Comparison of ENCODE assay signal across 8 mouse cellular contexts in genomic region chr9:20951441-20951840, GRCm38 (mm10). TPM values are rescaled to one million over a fixed set of nuclear protein-coding genes. Genes with fewer than 3 reads are reported as not detected.
DNase-seq lines count a peak whose midpoint lies in the region; ATAC-seq and TF ChIP-seq lines count a peak whose summit lies in the region.

No protein-coding gene starts in this region.

- intact Hi-C loops in left cerebral cortex, adult 2 months (cut with DNase I), result no loop called here

- peak overlapping the region; percentile 96 for H3K4me2 ChIP-seq in intestine, embryonic 14.5 days (ENCODE audit: low read length)
- H3K4me2 ChIP-seq in liver, embryonic 16.5 days (ENCODE audit: low read depth, low read length), result peak overlapping the region; percentile 79

- peak overlapping the region; percentile 89 for H3K4me3 ChIP-seq in left cerebral cortex, adult 2 months
- peak overlapping the region; percentile 92 for H3K4me3 ChIP-seq in intestine, embryonic 14.5 days (ENCODE audit: low read depth, low read length)
- H3K4me3 ChIP-seq in liver, embryonic 16.5 days (ENCODE audit: low read depth, low read length), result peak overlapping the region; percentile 85

- no peak overlapping the region for H3K27ac ChIP-seq in left cerebral cortex, adult 2 months
- peak overlapping the region; percentile 84 for H3K27ac ChIP-seq in intestine, embryonic 14.5 days (ENCODE audit: low read depth)
- peak overlapping the region; percentile 93 for H3K27ac ChIP-seq in liver, embryonic 16.5 days (ENCODE audit: low read length)

- no peak for ATAC-seq in intestine, embryonic 14.5 days (replicated peaks; ENCODE audit: low FRiP score, low TSS enrichment, low read depth)
- ATAC-seq in liver, embryonic 16.5 days (ENCODE audit: low read depth), result no peak
- ATAC-seq in activated CD4-positive, CD25-positive, alpha-beta regulatory T cell, adult 4 months, result no peak

- H3K9ac ChIP-seq in intestine, embryonic 14.5 days (ENCODE audit: low read length), result peak overlapping the region; percentile 65
- H3K9ac ChIP-seq in liver, embryonic 16.5 days (ENCODE audit: low read depth, low read length), result peak overlapping the region; percentile 89

- no peaks in the 10 kb centered on the region for H3K9me3 ChIP-seq in intestine, embryonic 14.5 days (ENCODE audit: control insufficient read depth, low read length)
- no peaks in the 10 kb centered on the region for H3K9me3 ChIP-seq in liver, embryonic 16.5 days (replicated peaks; ENCODE audit: control insufficient read depth, low read length)

- H3K36me3 ChIP-seq in intestine, embryonic 14.5 days (ENCODE audit: control insufficient read depth, insufficient read depth, low read length), result peaks cover 18% of the 10 kb centered on the region
- H3K36me3 ChIP-seq in liver, embryonic 16.5 days (ENCODE audit: control insufficient read depth, insufficient read depth), result 0 out of 2 replicates have a peak, but pooled peaks cover 3% of the 10 kb centered on the region

- TF ChIP-seq CTCF in left cerebral cortex, adult 2 months (IDR thresholded peaks at IDR 0.05), result no peak

- H3K27me3 ChIP-seq in intestine, embryonic 14.5 days (replicated peaks; ENCODE audit: control insufficient read depth, insufficient read depth, low read length), result no peaks in the 10 kb centered on the region
- no peaks in the 10 kb centered on the region for H3K27me3 ChIP-seq in liver, embryonic 16.5 days (ENCODE audit: control insufficient read depth, insufficient read depth, low read depth, low read length)

- DNase-seq in left cerebral cortex, adult 2 months (ENCODE audit: extremely low spot score in 1 of 2, low spot score in 2 of 2), result peak in 1 of 2 experiments; percentile 29
- DNase-seq in left cerebral cortex, adult 8-10 months (ENCODE audit: low spot score in 2 of 2), result no peak
- DNase-seq in adrenal gland, postnatal 14 days, result peak; percentile 86
- peak; percentile 67 for DNase-seq in fibroblast of lung, adult 2 months (ENCODE audit: low read depth)
- peak; percentile 61 for DNase-seq in intestine, embryonic 14.5 days (ENCODE audit: low spot score)
- peak; percentile 25 for DNase-seq in right cerebral cortex, postnatal 25 days

- 8% methylated on average over 14 of the region's 14 CpGs for WGBS in intestine, embryonic 14.5 days
- 8% methylated on average over 14 of the region's 14 CpGs for WGBS in liver, embryonic 16.5 days (ENCODE audit: insufficient replicate concordance)

- H3K4me1 ChIP-seq in intestine, embryonic 14.5 days (replicated peaks; ENCODE audit: control insufficient read depth, insufficient read depth, low read length), result peaks cover 11% of the 10 kb centered on the region; the same call in 1 of the 2 replicates
- H3K4me1 ChIP-seq in liver, embryonic 16.5 days (ENCODE audit: control insufficient read depth, low read depth, low read length), result peaks cover 50% of the 10 kb centered on the region

RNA-seq across cellular contexts. Expression of gene Dnmt1, which starts 8.2 kb away (rescaled TPM):
- total RNA-seq in left cerebral cortex, adult 2 months (2021), result 10 to 100 TPM; 44.5 to 44.6 TPM
- 10 to 100 TPM; 39.7 to 41.3 (median 40.5) TPM for total RNA-seq in left cerebral cortex, adult 8-10 months (2022)
- total RNA-seq in adrenal gland, postnatal 14 days (2021), result 56.0 and 58.0 TPM in 2 replicates
- polyA plus RNA-seq in intestine, embryonic 14.5 days (2014; fragmentation: Nextera tagmentation; extraction: Ambion mirVana), result 65.4 and 69.9 TPM in 2 replicates
- 53.4 and 55.7 TPM in 2 replicates for polyA plus RNA-seq in liver, embryonic 16.5 days (2015; fragmentation: Nextera tagmentation; extraction: Ambion mirVana)
- 10 to 100 TPM; 51.2 to 52.7 TPM for polyA plus RNA-seq in activated CD4-positive, CD25-positive, alpha-beta regulatory T cell, adult 4 months (2017; shearing (Covaris generic))

RNA-seq across cellular contexts. Expression of gene S1pr2, which starts 25.1 kb away (rescaled TPM):
- total RNA-seq in left cerebral cortex, adult 2 months (2021), result 1 to 10 TPM; 3.2 to 4.4 TPM
- total RNA-seq in left cerebral cortex, adult 8-10 months (2022), result 1 to 10 TPM; 2.0 to 3.4 (median 2.7) TPM
- 9.1 and 11.0 TPM in 2 replicates for total RNA-seq in adrenal gland, postnatal 14 days (2021)
- 31.9 and 35.5 TPM in 2 replicates for polyA plus RNA-seq in intestine, embryonic 14.5 days (2014; fragmentation: Nextera tagmentation; extraction: Ambion mirVana)
- 3.1 and 3.5 TPM in 2 replicates for polyA plus RNA-seq in liver, embryonic 16.5 days (2015; fragmentation: Nextera tagmentation; extraction: Ambion mirVana)
- polyA plus RNA-seq in activated CD4-positive, CD25-positive, alpha-beta regulatory T cell, adult 4 months (2017; shearing (Covaris generic)), result 1 to 10 TPM; 3.2 to 5.0 TPM

RNA-seq across cellular contexts. Expression of gene Mrpl4, which starts 51.1 kb away (rescaled TPM):
- total RNA-seq in left cerebral cortex, adult 2 months (2021), result 10 to 100 TPM; 59.2 to 64.2 TPM
- 10 to 100 TPM; 55.3 to 68.0 (median 56.9) TPM for total RNA-seq in left cerebral cortex, adult 8-10 months (2022)
- total RNA-seq in adrenal gland, postnatal 14 days (2021), result 135 and 144 TPM in 2 replicates
- polyA plus RNA-seq in intestine, embryonic 14.5 days (2014; fragmentation: Nextera tagmentation; extraction: Ambion mirVana), result 151 and 155 TPM in 2 replicates
- polyA plus RNA-seq in liver, embryonic 16.5 days (2015; fragmentation: Nextera tagmentation; extraction: Ambion mirVana), result 58.0 and 59.8 TPM in 2 replicates
- polyA plus RNA-seq in activated CD4-positive, CD25-positive, alpha-beta regulatory T cell, adult 4 months (2017; shearing (Covaris generic)), result 100 to 1,000 TPM; 100 to 103 TPM

RNA-seq across cellular contexts. Expression of gene Eif3g, which starts 53.0 kb away (rescaled TPM):
- 100 to 1,000 TPM; 118 to 122 TPM for total RNA-seq in left cerebral cortex, adult 2 months (2021)
- 100 to 1,000 TPM; 130 to 139 (median 136) TPM for total RNA-seq in left cerebral cortex, adult 8-10 months (2022)
- total RNA-seq in adrenal gland, postnatal 14 days (2021), result 146 and 155 TPM in 2 replicates
- polyA plus RNA-seq in intestine, embryonic 14.5 days (2014; fragmentation: Nextera tagmentation; extraction: Ambion mirVana), result 314 and 315 TPM in 2 replicates
- 149 and 161 TPM in 2 replicates for polyA plus RNA-seq in liver, embryonic 16.5 days (2015; fragmentation: Nextera tagmentation; extraction: Ambion mirVana)
- 100 to 1,000 TPM; 190 to 235 TPM for polyA plus RNA-seq in activated CD4-positive, CD25-positive, alpha-beta regulatory T cell, adult 4 months (2017; shearing (Covaris generic))

Comparison
In these comparisons a context has a peak if more than half of its experiments do, and no peak if none do; other contexts are left out.
1. DNase-seq: peak in adrenal gland, postnatal 14 days (single experiment), fibroblast of lung, adult 2 months (single experiment), intestine, embryonic 14.5 days (single experiment) and right cerebral cortex, postnatal 25 days (single experiment); none in left cerebral cortex, adult 8-10 months (0 of 2).
2. Peak in every context shown above with its lines, with median percentiles within 50 percentile points of each other: H3K4me3 ChIP-seq.